Mouse (Mus musculus) neutrophil, adult 59 days (primary cell): ENCODE measurements around the gene Defa22. TPM values are rescaled to one million over a fixed set of nuclear protein-coding genes. Genes with fewer than 3 reads are reported as not detected.

Experiments used
- total RNA-seq, 2 experiments: library from RNA; stranded (reverse); gene quantifications; 1 replicate in 1 of 2; 2 replicates in 1 of 2; pipeline ENCODE4 v1.2.4; 2023

The Defa22 gene
- total RNA-seq = not detected

GRCm38 (mm10) chr8:21161977-21162376, at the start of gene Defa22:
Gene Defa22 (plus strand): TSS chr8:21162277.

GRCm38 (mm10) chr8:21134342-21134741, 27.7 kb upstream of the Defa22 start, which contains the start of gene Defa30:
Gene Defa30 (plus strand): TSS chr8:21134642.

GRCm38 (mm10) chr8:21191314-21191713, 29.2 kb downstream of the Defa22 start, which contains the start of gene Defa31:
Gene Defa31 (plus strand): TSS chr8:21191614.

GRCm38 (mm10) chr8:21201261-21201660, 39.2 kb downstream of the Defa22 start, which contains the start of gene Gm15293:
Gene Gm15293 (plus strand): TSS chr8:21201561.

Other genes starting within 250 kb of the Defa22 start
- not detected for gene Gm6040, start 240.2 kb upstream of the Defa22 start, total RNA-seq
- gene AY761185, start 217.6 kb upstream of the Defa22 start, total RNA-seq = not detected
- gene Defa21, start 136.7 kb upstream of the Defa22 start, total RNA-seq = not detected
- not detected for gene Defa23, start 107.2 kb upstream of the Defa22 start, total RNA-seq
- gene Defa35, start 97.2 kb upstream of the Defa22 start, total RNA-seq = not detected
- not detected for gene Defa25, start 77.8 kb upstream of the Defa22 start, total RNA-seq
- gene Gm14851, start 66.2 kb upstream of the Defa22 start, total RNA-seq = not detected
- not detected for gene Defa30, start 27.6 kb upstream of the Defa22 start, total RNA-seq
- not detected for gene Defa31, start 29.3 kb downstream of the Defa22 start, total RNA-seq
- gene Gm15293, start 39.3 kb downstream of the Defa22 start, total RNA-seq = not detected
- gene Gm15292, start 87.5 kb downstream of the Defa22 start, total RNA-seq = not detected
- gene Defa27, start 153.3 kb downstream of the Defa22 start, total RNA-seq = not detected
- not detected for gene Defa29, start 164.7 kb downstream of the Defa22 start, total RNA-seq
- gene Defa2, start 216.2 kb downstream of the Defa22 start, total RNA-seq = not detected
- not detected for gene Defa33, start 229.5 kb downstream of the Defa22 start, total RNA-seq